Mouse (Mus musculus) bone marrow, adult 2 months (tissue): Measurements from ENCODE around the gene AI837181.

Experiments
- CTCF ChIP-seq: fragments of 200-500 bp; IDR thresholded peaks from 2 replicates; pipeline ENCODE4 v1.5.1; 2011; ENCODE audit warnings: low read length, control low read depth; ENCODE audit not compliant: control insufficient read depth, insufficient read depth
- POLR2A ChIP-seq: fragments of 200-500 bp; IDR thresholded peaks from 2 replicates; pipeline ENCODE4 v1.6.1; 2011; ENCODE audit warnings: low read depth, mild to moderate bottlenecking, control low read depth, low read length, borderline replicate concordance; ENCODE audit not compliant: control insufficient read depth

GRCm38 (mm10) chr19:5429806-5430205, 4.9 kb downstream of the AI837181 start:
- TF ChIP-seq CTCF (no peak), POLR2A (no peak)
